Mouse (Mus musculus): ENCODE results near the gene Ttll10. TPM values are rescaled to one million over a fixed set of nuclear protein-coding genes. Genes with fewer than 3 reads are reported as not detected.
A peak's percentile ranks its signal among the peaks of the same experiment; 100 is the strongest.

The Ttll10 gene
- polyA plus RNA-seq, 1 experiment = not detected

GRCm38 (mm10) chr4:155992241-155992905, 66.8 kb downstream of the Ttll10 start, which contains the start of the genes B3galt6 and Sdf4:
B3galt6 (minus strand) TSS chr4:155992649.
Sdf4 (plus strand) TSS chr4:155992872.
- under 1% methylated on average over 99 of the region's 99 CpGs for WGBS
- Histone ChIP-seq H3K27ac (ENCODE audit: insufficient read depth, low read depth, low read length) (peak within 1 kb of the TSS; percentile 97), H3K4me3 (ENCODE audit: insufficient read depth, low read depth, low read length) (peak within 1 kb of the TSS; percentile 82), H3K4me1 (ENCODE audit: control insufficient read depth, insufficient read depth, low read length) (peaks cover 13% of the 10 kb centered on the region)
- peak; percentile 78 for TF ChIP-seq POLR2A (IDR thresholded peaks at IDR 0.05; ENCODE audit: insufficient read depth, low read depth, low read length)
- peak; percentile 96 for TF ChIP-seq CTCF (IDR thresholded peaks at IDR 0.05; ENCODE audit: insufficient read depth, low read depth, low read length)

- peak overlapping the region; percentile 73 for H3K4me3 ChIP-seq (ENCODE audit: insufficient read depth, low read depth, low read length)
- 22% methylated on average over 37 of the region's 37 CpGs for WGBS
- peaks cover 13% of the 10 kb centered on the region for H3K4me1 ChIP-seq (ENCODE audit: control insufficient read depth, insufficient read depth, low read length)
- TF ChIP-seq CTCF (IDR thresholded peaks at IDR 0.05; ENCODE audit: insufficient read depth, low read depth, low read length) (no peak), POLR2A (IDR thresholded peaks at IDR 0.05; ENCODE audit: insufficient read depth, low read depth, low read length) (no peak)
- H3K27ac ChIP-seq (ENCODE audit: insufficient read depth, low read depth, low read length) = peak overlapping the region; percentile 83; the same call in 1 of the 2 replicates
Observed at GRCm38 (mm10) chr4:155991908-155992230, 67.3 kb downstream of the Ttll10 start.

- 79% methylated on average over 22 of the region's 22 CpGs for WGBS
- TF ChIP-seq CTCF (IDR thresholded peaks at IDR 0.05; ENCODE audit: insufficient read depth, low read depth, low read length) (no peak), POLR2A (IDR thresholded peaks at IDR 0.05; ENCODE audit: insufficient read depth, low read depth, low read length) (no peak)
- no peak overlapping the region for H3K27ac ChIP-seq (ENCODE audit: insufficient read depth, low read depth, low read length)
Observed at GRCm38 (mm10) chr4:155991211-155991907, 67.9 kb downstream of the Ttll10 start.

More at GRCm38 (mm10) chr4:155991211-155991907, 67.9 kb downstream of the Ttll10 start:
- Histone ChIP-seq H3K4me1 (ENCODE audit: control insufficient read depth, insufficient read depth, low read length) (peaks cover 13% of the 10 kb centered on the region), H3K4me3 (ENCODE audit: insufficient read depth, low read depth, low read length) (peak overlapping the region; percentile 73)

Other genes starting within 250 kb of the Ttll10 start
- 186 and 258 TPM in 2 replicates for gene Ccnl2, start 246.9 kb downstream of the Ttll10 start, polyA plus RNA-seq (2012; ENCODE audit: insufficient read depth, insufficient read length, low replicate concordance, missing spikeins)
- gene Aurkaip1, start 228.1 kb downstream of the Ttll10 start, polyA plus RNA-seq (2012; ENCODE audit: insufficient read depth, insufficient read length, low replicate concordance, missing spikeins) = not detected in 2 replicates
- gene Mxra8, start 219.7 kb downstream of the Ttll10 start, polyA plus RNA-seq (2012; ENCODE audit: insufficient read depth, insufficient read length, low replicate concordance, missing spikeins) = not detected in 2 replicates
- not detected in 2 replicates for gene Dvl1, start 212.0 kb downstream of the Ttll10 start, polyA plus RNA-seq (2012; ENCODE audit: insufficient read depth, insufficient read length, low replicate concordance, missing spikeins)
- gene Tas1r3, start 196.1 kb downstream of the Ttll10 start, polyA plus RNA-seq (2012; ENCODE audit: insufficient read depth, insufficient read length, low replicate concordance, missing spikeins) = not detected in 2 replicates
- not detected in 2 replicates for gene Cptp, start 190.0 kb downstream of the Ttll10 start, polyA plus RNA-seq (2012; ENCODE audit: insufficient read depth, insufficient read length, low replicate concordance, missing spikeins)
- not detected in 2 replicates for gene Ints11, start 189.9 kb downstream of the Ttll10 start, polyA plus RNA-seq (2012; ENCODE audit: insufficient read depth, insufficient read length, low replicate concordance, missing spikeins)
- not detected in 2 replicates for gene Pusl1, start 167.6 kb downstream of the Ttll10 start, polyA plus RNA-seq (2012; ENCODE audit: insufficient read depth, insufficient read length, low replicate concordance, missing spikeins)
- gene Acap3, start 167.6 kb downstream of the Ttll10 start, polyA plus RNA-seq (2012; ENCODE audit: insufficient read depth, insufficient read length, low replicate concordance, missing spikeins) = not detected in 2 replicates
- not detected in 2 replicates for gene Ube2j2, start 115.6 kb downstream of the Ttll10 start, polyA plus RNA-seq (2012; ENCODE audit: insufficient read depth, insufficient read length, low replicate concordance, missing spikeins)
- gene C1qtnf12, start 97.1 kb downstream of the Ttll10 start, polyA plus RNA-seq (2012; ENCODE audit: insufficient read depth, insufficient read length, low replicate concordance, missing spikeins) = not detected in 2 replicates
- not detected in 2 replicates for gene B3galt6, start 66.8 kb downstream of the Ttll10 start, polyA plus RNA-seq (2012; ENCODE audit: insufficient read depth, insufficient read length, low replicate concordance, missing spikeins)
- gene Sdf4, start 66.5 kb downstream of the Ttll10 start, polyA plus RNA-seq (2012; ENCODE audit: insufficient read depth, insufficient read length, low replicate concordance, missing spikeins) = 218 TPM in 1 of 2 replicates, not detected in the other
- gene Tnfrsf4, start 45.6 kb downstream of the Ttll10 start, polyA plus RNA-seq (2012; ENCODE audit: insufficient read depth, insufficient read length, low replicate concordance, missing spikeins) = not detected in 2 replicates
- gene Tnfrsf18, start 33.2 kb downstream of the Ttll10 start, polyA plus RNA-seq (2012; ENCODE audit: insufficient read depth, insufficient read length, low replicate concordance, missing spikeins) = not detected in 2 replicates
- not detected in 2 replicates for gene 9430015G10Rik, start 50.6 kb upstream of the Ttll10 start, polyA plus RNA-seq (2012; ENCODE audit: insufficient read depth, insufficient read length, low replicate concordance, missing spikeins)
- not detected in 2 replicates for gene Rnf223, start 71.1 kb upstream of the Ttll10 start, polyA plus RNA-seq (2012; ENCODE audit: insufficient read depth, insufficient read length, low replicate concordance, missing spikeins)
- gene Agrn, start 138.1 kb upstream of the Ttll10 start, polyA plus RNA-seq (2012; ENCODE audit: insufficient read depth, insufficient read length, low replicate concordance, missing spikeins) = not detected in 2 replicates
- not detected in 2 replicates for gene Isg15, start 141.4 kb upstream of the Ttll10 start, polyA plus RNA-seq (2012; ENCODE audit: insufficient read depth, insufficient read length, low replicate concordance, missing spikeins)
- gene AW011738, start 143.9 kb upstream of the Ttll10 start, polyA plus RNA-seq (2012; ENCODE audit: insufficient read depth, insufficient read length, low replicate concordance, missing spikeins) = not detected in 2 replicates
- not detected in 2 replicates for gene Perm1, start 156.5 kb upstream of the Ttll10 start, polyA plus RNA-seq (2012; ENCODE audit: insufficient read depth, insufficient read length, low replicate concordance, missing spikeins)
- gene Plekhn1, start 175.4 kb upstream of the Ttll10 start, polyA plus RNA-seq (2012; ENCODE audit: insufficient read depth, insufficient read length, low replicate concordance, missing spikeins) = 117 TPM in 1 of 2 replicates, not detected in the other
- gene Noc2l, start 176.6 kb upstream of the Ttll10 start, polyA plus RNA-seq (2012; ENCODE audit: insufficient read depth, insufficient read length, low replicate concordance, missing spikeins) = not detected in 2 replicates
- not detected in 2 replicates for gene Samd11, start 196.2 kb upstream of the Ttll10 start, polyA plus RNA-seq (2012; ENCODE audit: insufficient read depth, insufficient read length, low replicate concordance, missing spikeins)

All from olfactory bulb, adult 2 months (tissue).